Mouse (Mus musculus): ENCODE measurements around the gene Habp4. TPM values are rescaled to one million over a fixed set of nuclear protein-coding genes. Genes with fewer than 3 reads are reported as not detected.

Gene Habp4
- 29.8 and 30.6 TPM in 2 replicates for polyA plus RNA-seq (2014; fragmentation: Nextera tagmentation; extraction: Ambion mirVana)

DNA sequence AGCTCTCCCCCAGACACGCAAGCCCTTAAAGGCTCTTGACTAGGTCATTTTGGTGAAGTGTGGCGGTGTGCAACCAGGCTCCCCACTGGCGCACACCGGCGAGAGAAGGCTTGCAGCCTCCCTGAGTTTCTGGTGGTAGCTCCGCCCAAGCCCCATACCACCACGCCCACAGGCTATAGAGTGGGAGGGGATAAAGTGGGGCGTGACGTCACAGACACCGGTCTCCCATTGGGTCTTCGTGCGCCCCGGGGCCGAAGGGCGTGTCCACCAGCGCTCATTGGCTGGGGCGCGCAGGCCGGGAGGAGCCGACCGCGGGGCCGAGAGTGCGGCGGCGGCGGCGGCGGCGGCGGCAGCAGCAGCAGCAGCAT is at the start of gene Habp4:
Gene Habp4, plus strand, starts transcription at position 277 of the 368 bp plus-strand sequence.
- H3K36me3 ChIP-seq (ENCODE audit: control insufficient read depth, insufficient read depth, low read length) = peaks cover 6% of the 10 kb centered on the region
- H3K4me3 ChIP-seq (ENCODE audit: low read depth, low read length) = peak within 1 kb of the TSS; percentile 87
- H3K4me2 ChIP-seq (ENCODE audit: low read depth, low read length) = peak within 1 kb of the TSS; percentile 99
- peaks cover 26% of the 10 kb centered on the region for H3K9me3 ChIP-seq (ENCODE audit: control insufficient read depth, low read length)
- 1% methylated on average over 16 of the region's 31 CpGs for WGBS
- ATAC-seq (ENCODE audit: low read depth) (peak; percentile 99), DNase-seq (ENCODE audit: low spot score) (peak; percentile 99)
- H3K27me3 ChIP-seq (replicated peaks; ENCODE audit: control insufficient read depth, insufficient read depth, low read length) = no peaks in the 10 kb centered on the region
- peak within 1 kb of the TSS; percentile 81 for H3K27ac ChIP-seq (replicated peaks; ENCODE audit: low read depth, low read length)
- peaks cover 14% of the 10 kb centered on the region for H3K4me1 ChIP-seq (ENCODE audit: control insufficient read depth, insufficient read depth, low read length)
- peak within 1 kb of the TSS; percentile 89 for H3K9ac ChIP-seq (ENCODE audit: low read depth, low read length)

DNA sequence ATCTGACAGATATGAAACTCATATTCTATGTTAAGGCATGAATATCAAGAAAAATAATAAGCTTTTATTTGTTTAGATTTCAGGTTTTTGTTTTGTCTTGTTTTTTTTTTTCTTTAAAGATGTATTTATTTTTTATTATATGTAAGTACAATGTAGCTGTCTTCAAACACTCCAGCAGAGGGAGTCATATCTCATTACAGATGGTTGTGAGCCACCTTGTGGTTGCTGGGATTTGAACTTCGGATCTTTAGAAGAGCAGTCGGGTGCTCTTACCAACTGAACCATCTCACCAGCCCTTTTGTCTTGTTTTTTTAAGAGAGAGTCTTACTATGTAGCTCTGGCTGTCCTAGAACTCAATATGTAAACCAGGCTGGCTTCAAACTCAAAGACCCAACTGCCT is 44.2 kb upstream of the Habp4 start:
- DNase-seq (ENCODE audit: low spot score) (no peak), ATAC-seq (ENCODE audit: low read depth) (no peak)
- no peak overlapping the region for H3K9ac ChIP-seq (ENCODE audit: low read depth, low read length)
- no peaks in the 10 kb centered on the region for H3K36me3 ChIP-seq (ENCODE audit: control insufficient read depth, insufficient read depth, low read length)
- no peaks in the 10 kb centered on the region for H3K27me3 ChIP-seq (replicated peaks; ENCODE audit: control insufficient read depth, insufficient read depth, low read length)
- H3K4me3 ChIP-seq (ENCODE audit: low read depth, low read length) = no peak overlapping the region
- no peak overlapping the region for H3K27ac ChIP-seq (replicated peaks; ENCODE audit: low read depth, low read length)
- H3K4me2 ChIP-seq (ENCODE audit: low read depth, low read length) = no peak overlapping the region
- no peaks in the 10 kb centered on the region for H3K9me3 ChIP-seq (ENCODE audit: control insufficient read depth, low read length)
- WGBS = 54% methylated on average over 2 of the region's 2 CpGs
- H3K4me1 ChIP-seq (ENCODE audit: control insufficient read depth, insufficient read depth, low read length) = no peaks in the 10 kb centered on the region

DNA sequence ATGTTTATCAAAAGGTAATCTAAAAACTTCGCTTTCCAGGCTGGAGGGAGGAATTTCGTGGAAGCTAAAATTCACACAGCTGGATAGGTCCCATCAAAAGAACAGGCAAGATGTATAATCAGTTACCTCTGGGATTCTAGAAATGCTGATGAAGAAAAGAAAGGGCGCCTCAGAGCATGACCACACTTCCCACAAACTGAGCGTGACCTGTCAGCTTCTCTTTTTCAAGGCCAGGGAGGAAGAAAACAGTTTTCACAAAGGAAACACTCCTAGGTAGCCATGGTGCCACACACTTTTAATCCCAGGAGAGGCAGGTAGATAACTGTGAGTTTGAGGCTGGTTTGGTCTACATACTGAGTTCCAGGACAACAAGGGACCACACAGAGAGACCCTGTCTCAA is 40.9 kb upstream of the Habp4 start:
- WGBS = 46% methylated on average over 4 of the region's 4 CpGs
- H3K36me3 ChIP-seq (ENCODE audit: control insufficient read depth, insufficient read depth, low read length) = no peaks in the 10 kb centered on the region

DNA sequence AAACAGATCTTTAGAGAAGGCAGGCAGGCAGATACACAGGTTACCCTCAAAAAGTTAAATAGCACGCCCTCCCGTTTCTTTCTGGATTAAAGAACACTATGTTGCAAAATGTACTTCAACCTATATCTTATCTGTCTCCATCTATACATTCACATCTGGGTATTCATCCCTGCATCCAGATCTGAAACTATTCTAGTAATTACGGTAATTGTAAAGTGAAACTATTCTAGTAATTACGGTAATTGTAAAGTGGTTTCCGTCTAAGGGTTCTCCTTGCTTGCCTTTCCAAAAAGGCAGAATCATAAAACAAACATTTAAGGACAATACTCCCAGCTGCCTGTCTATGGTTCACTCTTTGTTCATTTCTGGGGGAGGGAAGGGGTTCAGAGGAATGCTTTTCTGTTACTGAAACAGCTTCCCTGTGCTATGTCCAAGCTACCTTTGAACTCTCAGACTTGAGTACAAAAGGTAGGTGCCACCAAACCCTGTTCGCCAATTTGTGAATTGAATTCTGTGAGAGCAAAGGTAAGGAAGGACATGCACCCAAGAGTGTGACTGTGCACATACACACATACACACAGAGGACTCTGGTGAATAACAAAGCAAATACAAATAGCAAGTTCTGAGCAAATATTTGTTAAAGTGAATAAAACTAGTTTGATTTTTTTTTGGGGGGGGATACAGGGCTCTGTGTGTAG is 38.0 kb upstream of the Habp4 start:
- peaks cover 7% of the 10 kb centered on the region; the same call in 1 of the 2 replicates for H3K9me3 ChIP-seq (ENCODE audit: control insufficient read depth, low read length)
- H3K9ac ChIP-seq (ENCODE audit: low read depth, low read length) = no peak overlapping the region
- no peak for DNase-seq (ENCODE audit: low spot score)
- no peak overlapping the region for H3K27ac ChIP-seq (replicated peaks; ENCODE audit: low read depth, low read length)
- peaks cover 2% of the 10 kb centered on the region; the same call in 1 of the 2 replicates for H3K4me1 ChIP-seq (ENCODE audit: control insufficient read depth, insufficient read depth, low read length)
- no peak for ATAC-seq (ENCODE audit: low read depth)
- H3K4me3 ChIP-seq (ENCODE audit: low read depth, low read length) = no peak overlapping the region
- H3K4me2 ChIP-seq (ENCODE audit: low read depth, low read length) = no peak overlapping the region
- 39% methylated on average over 6 of the region's 6 CpGs for WGBS
- H3K36me3 ChIP-seq (ENCODE audit: control insufficient read depth, insufficient read depth, low read length) = no peaks in the 10 kb centered on the region
- H3K27me3 ChIP-seq (replicated peaks; ENCODE audit: control insufficient read depth, insufficient read depth, low read length) = no peaks in the 10 kb centered on the region

More for the DNA sequence above, 40.9 kb upstream of the Habp4 start:
- no peak overlapping the region for H3K9ac ChIP-seq (ENCODE audit: low read depth, low read length)
- no peak overlapping the region for H3K27ac ChIP-seq (replicated peaks; ENCODE audit: low read depth, low read length)
- H3K4me3 ChIP-seq (ENCODE audit: low read depth, low read length) = no peak overlapping the region
- H3K27me3 ChIP-seq (replicated peaks; ENCODE audit: control insufficient read depth, insufficient read depth, low read length) = no peaks in the 10 kb centered on the region
- DNase-seq (ENCODE audit: low spot score) (no peak), ATAC-seq (ENCODE audit: low read depth) (no peak)
- no peaks in the 10 kb centered on the region for H3K4me1 ChIP-seq (ENCODE audit: control insufficient read depth, insufficient read depth, low read length)
- peaks cover 7% of the 10 kb centered on the region; the same call in 1 of the 2 replicates for H3K9me3 ChIP-seq (ENCODE audit: control insufficient read depth, low read length)
- H3K4me2 ChIP-seq (ENCODE audit: low read depth, low read length) = no peak overlapping the region

DNA sequence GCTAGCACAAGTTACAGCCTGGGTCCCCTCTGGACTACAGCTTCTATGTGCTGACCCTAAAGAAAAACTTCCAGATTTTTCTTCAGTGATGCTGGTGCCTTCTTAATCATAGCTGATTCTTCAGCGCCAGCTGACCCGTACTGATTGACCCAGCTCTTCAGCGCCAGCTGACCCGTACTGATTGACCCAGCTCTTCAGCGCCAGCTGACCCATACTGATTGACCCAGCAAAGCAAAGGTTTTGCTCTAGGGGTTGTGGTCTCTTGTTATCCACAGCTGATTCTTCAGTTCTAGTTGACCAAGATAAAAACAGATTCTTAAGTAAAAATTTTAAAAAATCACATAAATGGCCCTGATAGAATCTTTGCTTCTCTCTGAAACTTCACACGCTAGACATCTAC is 36.7 kb upstream of the Habp4 start:
- H3K27me3 ChIP-seq (replicated peaks; ENCODE audit: control insufficient read depth, insufficient read depth, low read length) = no peaks in the 10 kb centered on the region
- H3K36me3 ChIP-seq (ENCODE audit: control insufficient read depth, insufficient read depth, low read length) = no peaks in the 10 kb centered on the region
- no peak overlapping the region for H3K4me3 ChIP-seq (ENCODE audit: low read depth, low read length)
- DNase-seq (ENCODE audit: low spot score) = no peak
- H3K4me1 ChIP-seq (ENCODE audit: control insufficient read depth, insufficient read depth, low read length) = peaks cover 2% of the 10 kb centered on the region; the same call in 1 of the 2 replicates
- ATAC-seq (ENCODE audit: low read depth) = no peak
- H3K9me3 ChIP-seq (ENCODE audit: control insufficient read depth, low read length) = peaks cover 7% of the 10 kb centered on the region; the same call in 1 of the 2 replicates
- no peak overlapping the region for H3K4me2 ChIP-seq (ENCODE audit: low read depth, low read length)
- WGBS = 91% methylated on average over 6 of the region's 6 CpGs
- H3K9ac ChIP-seq (ENCODE audit: low read depth, low read length) = no peak overlapping the region
- H3K27ac ChIP-seq (replicated peaks; ENCODE audit: low read depth, low read length) = no peak overlapping the region

DNA sequence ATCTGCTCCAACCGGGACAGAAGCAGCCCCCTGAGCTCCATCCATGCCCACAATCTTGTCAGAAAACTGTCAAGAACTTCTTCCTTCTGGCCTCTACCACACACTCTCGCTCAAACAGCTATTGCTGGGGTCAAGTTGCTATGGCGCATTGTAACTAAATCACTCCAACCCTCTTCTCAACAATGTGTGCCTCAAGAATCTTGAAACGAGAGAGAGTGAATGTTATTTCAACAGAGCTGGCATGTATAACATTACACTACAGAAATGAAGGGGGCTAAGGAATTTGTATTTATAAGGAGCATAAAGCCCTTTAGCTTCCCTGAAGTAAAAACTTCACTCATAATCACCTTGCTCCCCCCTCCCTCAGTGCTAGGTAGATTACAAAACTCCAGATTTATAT is 35.3 kb upstream of the Habp4 start:
- 50% methylated on average over 4 of the region's 4 CpGs for WGBS

DNA sequence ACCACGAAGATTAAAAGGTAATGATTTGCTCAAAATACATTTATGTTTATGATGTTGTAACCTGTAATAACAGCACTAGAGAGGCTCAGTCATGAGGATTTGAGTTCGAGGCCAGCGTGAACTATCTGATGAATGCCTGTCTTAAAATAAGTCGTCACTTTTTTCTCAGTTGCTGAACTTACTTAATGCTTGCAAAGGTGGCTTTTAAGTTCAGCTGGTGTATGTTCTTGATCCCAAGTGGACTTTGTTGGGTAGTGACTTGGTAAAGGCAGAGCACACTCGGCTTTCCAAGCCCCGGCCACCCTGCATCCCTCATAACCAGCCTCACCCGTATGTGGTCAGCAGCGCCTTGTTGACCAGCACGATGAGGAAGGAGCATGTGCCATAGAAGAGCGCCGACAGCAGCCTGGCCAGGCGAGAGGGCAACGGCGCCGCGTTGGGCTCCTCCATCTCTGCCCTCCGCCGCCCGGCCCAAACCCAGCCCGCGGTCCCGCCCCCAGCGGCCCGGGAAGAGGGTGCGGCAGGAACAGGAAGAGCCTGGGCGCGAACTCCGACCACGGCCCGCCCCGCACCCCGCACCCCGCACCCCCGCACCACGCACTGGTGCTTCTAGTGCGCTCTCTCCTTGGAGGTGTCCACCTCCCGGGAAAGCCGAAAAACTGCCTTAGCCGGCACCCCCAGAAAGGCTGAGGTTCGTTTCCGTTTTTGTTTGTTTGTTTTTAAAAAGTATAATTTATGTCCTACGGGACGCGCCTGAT is 32.6 kb upstream of the Habp4 start, which contains the start of gene Slc35d2:
Gene Slc35d2, minus strand, starts transcription at position 511 of the 758 bp plus-strand sequence.
- peaks cover 12% of the 10 kb centered on the region for H3K36me3 ChIP-seq (ENCODE audit: control insufficient read depth, insufficient read depth, low read length)
- no peak for DNase-seq (ENCODE audit: low spot score)
- no peaks in the 10 kb centered on the region for H3K27me3 ChIP-seq (replicated peaks; ENCODE audit: control insufficient read depth, insufficient read depth, low read length)
- H3K9me3 ChIP-seq (ENCODE audit: control insufficient read depth, low read length) = no peaks in the 10 kb centered on the region
- H3K4me2 ChIP-seq (ENCODE audit: low read depth, low read length) = peak within 1 kb of the TSS; percentile 72
- H3K4me3 ChIP-seq (ENCODE audit: low read depth, low read length) = peak within 1 kb of the TSS; percentile 62
- ATAC-seq (ENCODE audit: low read depth) = peak; percentile 82
- peak within 1 kb of the TSS; percentile 73 for H3K9ac ChIP-seq (ENCODE audit: low read depth, low read length)
- peaks cover 2% of the 10 kb centered on the region; the same call in 1 of the 2 replicates for H3K4me1 ChIP-seq (ENCODE audit: control insufficient read depth, insufficient read depth, low read length)
- peak within 1 kb of the TSS; percentile 42; the same call in 1 of the 2 replicates for H3K27ac ChIP-seq (replicated peaks; ENCODE audit: low read depth, low read length)
- 7% methylated on average over 43 of the region's 44 CpGs for WGBS

More for the DNA sequence above, 35.3 kb upstream of the Habp4 start:
- no peak overlapping the region for H3K4me2 ChIP-seq (ENCODE audit: low read depth, low read length)
- peak; percentile 46; the same call in 1 of the 2 replicates for ATAC-seq (ENCODE audit: low read depth)
- H3K4me3 ChIP-seq (ENCODE audit: low read depth, low read length) = no peak overlapping the region
- peaks cover 2% of the 10 kb centered on the region; the same call in 1 of the 2 replicates for H3K4me1 ChIP-seq (ENCODE audit: control insufficient read depth, insufficient read depth, low read length)
- no peaks in the 10 kb centered on the region for H3K36me3 ChIP-seq (ENCODE audit: control insufficient read depth, insufficient read depth, low read length)
- no peaks in the 10 kb centered on the region for H3K27me3 ChIP-seq (replicated peaks; ENCODE audit: control insufficient read depth, insufficient read depth, low read length)
- H3K9ac ChIP-seq (ENCODE audit: low read depth, low read length) = no peak overlapping the region
- H3K9me3 ChIP-seq (ENCODE audit: control insufficient read depth, low read length) = peaks cover 7% of the 10 kb centered on the region; the same call in 1 of the 2 replicates
- H3K27ac ChIP-seq (replicated peaks; ENCODE audit: low read depth, low read length) = no peak overlapping the region
- no peak for DNase-seq (ENCODE audit: low spot score)

DNA sequence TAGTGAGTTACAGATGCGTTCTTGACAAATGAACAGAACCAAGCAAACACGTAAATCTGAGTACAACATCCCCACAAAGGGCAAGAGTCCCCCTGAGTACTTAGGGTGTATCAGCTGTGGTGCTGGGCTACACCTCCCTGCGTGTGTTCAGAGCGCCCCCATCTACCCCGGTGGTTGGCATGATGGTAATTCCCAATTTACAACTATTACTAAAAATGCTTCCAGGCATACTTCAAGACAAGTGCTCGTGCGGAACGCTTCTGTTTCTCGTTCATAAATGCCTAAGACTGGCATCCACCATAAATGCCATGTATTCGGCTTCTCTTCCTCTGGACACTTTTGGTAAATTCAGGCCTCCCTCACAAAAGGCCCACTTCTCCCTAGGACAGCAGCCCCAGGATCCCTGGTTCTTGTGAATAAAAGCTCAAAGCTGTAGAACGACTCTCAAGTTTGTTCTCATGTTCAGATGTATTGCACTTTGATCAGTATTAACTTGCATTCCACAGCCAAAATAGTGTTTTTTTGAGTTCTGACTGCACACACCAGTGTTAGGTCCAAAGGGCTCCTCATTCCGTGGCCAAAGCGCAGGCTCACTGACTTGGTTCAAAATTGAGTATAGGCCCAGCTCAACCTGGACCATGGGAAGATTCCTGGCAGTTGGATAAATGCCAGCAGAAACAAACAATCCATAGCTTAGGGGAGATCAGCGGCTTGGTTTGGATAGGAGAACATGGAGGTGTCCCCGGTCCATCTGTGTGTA is 31.8 kb upstream of the Habp4 start:
- peak overlapping the region; percentile 72 for H3K4me2 ChIP-seq (ENCODE audit: low read depth, low read length)
- ATAC-seq (ENCODE audit: low read depth) = peak; percentile 75
- peaks cover 18% of the 10 kb centered on the region for H3K36me3 ChIP-seq (ENCODE audit: control insufficient read depth, insufficient read depth, low read length)
- H3K4me1 ChIP-seq (ENCODE audit: control insufficient read depth, insufficient read depth, low read length) = peaks cover 2% of the 10 kb centered on the region; the same call in 1 of the 2 replicates
- DNase-seq (ENCODE audit: low spot score) = peak; percentile 77
- H3K27ac ChIP-seq (replicated peaks; ENCODE audit: low read depth, low read length) = peak overlapping the region; percentile 42; the same call in 1 of the 2 replicates
- peak overlapping the region; percentile 73 for H3K9ac ChIP-seq (ENCODE audit: low read depth, low read length)
- H3K27me3 ChIP-seq (replicated peaks; ENCODE audit: control insufficient read depth, insufficient read depth, low read length) = no peaks in the 10 kb centered on the region
- 34% methylated on average over 15 of the region's 15 CpGs for WGBS
- peak overlapping the region; percentile 62 for H3K4me3 ChIP-seq (ENCODE audit: low read depth, low read length)
- no peaks in the 10 kb centered on the region for H3K9me3 ChIP-seq (ENCODE audit: control insufficient read depth, low read length)

Data from embryonic facial prominence, embryonic 14.5 days (tissue).